In genomic region chr17:23660876-23661200, GRCm38 (mm10) we compare ENCODE assay signal across 11 mouse cellular contexts. TPM values are rescaled to one million over a fixed set of nuclear protein-coding genes. Genes with fewer than 3 reads are reported as not detected.
DNase-seq lines count a peak whose midpoint lies in the region; ATAC-seq and TF ChIP-seq lines count a peak whose summit lies in the region.
"Had no signal": no experiment of that assay in that cellular context is flagged by ENCODE, and none has a peak within 500 bp of the region (broad histone marks: within the 10 kb centered on the region; RNA-seq: fewer than 3 reads in every experiment).

No protein-coding gene starts in this region.

- H3K79me2 ChIP-seq in heart, adult 2 months (replicated peaks; ENCODE audit: control insufficient read depth, insufficient read depth, low read length), result no peaks in the 10 kb centered on the region

- 0 out of 2 replicates have a peak overlapping the region, but pooled peaks have one; percentile 33 for H3K9ac ChIP-seq in heart, embryonic 13.5 days
- H3K9ac ChIP-seq in heart, adult 2 months (ENCODE audit: low read depth, low read length), result no peak overlapping the region
- no peak overlapping the region for H3K9ac ChIP-seq in liver, embryonic 15.5 days

- H3K27me3 ChIP-seq in heart, embryonic 13.5 days (replicated peaks), result peaks cover 69% of the 10 kb centered on the region
- peaks cover 2% of the 10 kb centered on the region; the same call in 1 of the 2 replicates for H3K27me3 ChIP-seq in heart, adult 2 months (ENCODE audit: control insufficient read depth, insufficient read depth, low read length)
- H3K27me3 ChIP-seq in liver, embryonic 15.5 days, result peaks cover 62% of the 10 kb centered on the region

- TF ChIP-seq EP300 in heart, adult 2 months (IDR thresholded peaks at IDR 0.05; ENCODE audit: insufficient read depth, low read depth, low read length), result no peak

- no peak for ATAC-seq in heart, embryonic 13.5 days (ENCODE audit: extremely low read depth, insufficient number of reproducible peaks, low FRiP score, low TSS enrichment)
- ATAC-seq in liver, embryonic 15.5 days (ENCODE audit: insufficient read depth), result no peak

- peak overlapping the region; percentile 32 for H3K4me3 ChIP-seq in heart, embryonic 13.5 days
- no peak overlapping the region for H3K4me3 ChIP-seq in heart, adult 2 months
- H3K4me3 ChIP-seq in liver, embryonic 15.5 days (replicated peaks), result peak overlapping the region; percentile 29

- DNase-seq in heart, adult 2 months, result no peak
- peak; percentile 50 for DNase-seq in urinary bladder, postnatal 14 days (ENCODE audit: low spot score)
- no peak for DNase-seq in urinary bladder, postnatal 10 days (ENCODE audit: low spot score)
- DNase-seq in adrenal gland, postnatal 4 days (ENCODE audit: low spot score in 2 of 2), result no peak
- DNase-seq in spleen, postnatal 4 days (ENCODE audit: low spot score in 2 of 2), result no peak
- DNase-seq in layer of hippocampus, postnatal 36 days, result no peak
- DNase-seq: embryo, embryonic 11 days had no signal

- TF ChIP-seq CTCF in heart, adult 2 months (IDR thresholded peaks at IDR 0.05), result no peak

- H3K36me3 ChIP-seq in heart, embryonic 13.5 days, result no peaks in the 10 kb centered on the region
- H3K36me3 ChIP-seq in heart, adult 2 months (ENCODE audit: control insufficient read depth, insufficient read depth, low read length), result no peaks in the 10 kb centered on the region
- no peaks in the 10 kb centered on the region for H3K36me3 ChIP-seq in liver, embryonic 15.5 days (replicated peaks)

- peaks cover 14% of the 10 kb centered on the region for H3K4me1 ChIP-seq in heart, embryonic 13.5 days
- no peaks in the 10 kb centered on the region for H3K4me1 ChIP-seq in heart, adult 2 months (ENCODE audit: control insufficient read depth, insufficient read depth, low read length)
- peaks cover 8% of the 10 kb centered on the region; the same call in 1 of the 2 replicates for H3K4me1 ChIP-seq in liver, embryonic 15.5 days (replicated peaks)

- WGBS in heart, embryonic 13.5 days, result 6% methylated on average over 14 of the region's 14 CpGs
- WGBS in heart, adult 2 months, result 4% methylated on average over 14 of the region's 14 CpGs
- 2% methylated on average over 14 of the region's 14 CpGs for WGBS in liver, embryonic 15.5 days (ENCODE audit: insufficient replicate concordance)

- peak overlapping the region; percentile 54 for H3K4me2 ChIP-seq in heart, embryonic 13.5 days
- H3K4me2 ChIP-seq in liver, embryonic 15.5 days, result peak overlapping the region; percentile 41

- H3K9me3 ChIP-seq in heart, embryonic 13.5 days, result no peaks in the 10 kb centered on the region
- no peaks in the 10 kb centered on the region for H3K9me3 ChIP-seq in liver, embryonic 15.5 days (replicated peaks)

- no peak for TF ChIP-seq POLR2A in heart, adult 2 months (IDR thresholded peaks at IDR 0.05; ENCODE audit: insufficient read depth, low read depth, low read length)

- H3K27ac ChIP-seq in heart, embryonic 13.5 days (replicated peaks), result no peak overlapping the region
- H3K27ac ChIP-seq in heart, adult 2 months, result no peak overlapping the region
- H3K27ac ChIP-seq in liver, embryonic 15.5 days (replicated peaks), result no peak overlapping the region

- intact Hi-C loops in heart, adult 2 months (cut with DNase I), result loop anchor here (2.0 kb wide), 1 partner anchor 46 kb away; no protein-coding TSS in a partner anchor

RNA-seq across cellular contexts. Expression of gene Bicdl2, which starts 0.5 kb away (rescaled TPM):
- polyA plus RNA-seq in heart, embryonic 13.5 days (2015; fragmentation: Nextera tagmentation; extraction: Ambion mirVana), result 0.17 and 0.41 TPM in 2 replicates
- total RNA-seq in heart, adult 2 months (2021), result not detected
- not detected in 2 replicates for polyA plus RNA-seq in heart, adult 2 months (2012; rRNA removed)
- polyA plus RNA-seq in liver, embryonic 15.5 days (2015; fragmentation: Nextera tagmentation; extraction: Ambion mirVana), result 0.13 TPM in 1 of 2 replicates, not detected in the other
- total RNA-seq in adrenal gland, postnatal 4 days (2021), result under 1 TPM in 1 of 2 experiments, not detected in 1; 0.31 TPM
- total RNA-seq in layer of hippocampus, postnatal 36 days (2021), result not detected
- total RNA-seq: adrenal gland, postnatal 10 days; gastrocnemius, postnatal 4 days had no signal

RNA-seq across cellular contexts. Expression of gene Hcfc1r1, which starts 12.6 kb away (rescaled TPM):
- 297 and 312 TPM in 2 replicates for polyA plus RNA-seq in heart, embryonic 13.5 days (2015; fragmentation: Nextera tagmentation; extraction: Ambion mirVana)
- 100 to 1,000 TPM; 172 to 215 TPM for total RNA-seq in heart, adult 2 months (2021)
- polyA plus RNA-seq in heart, adult 2 months (2012; rRNA removed), result 494 and 575 TPM in 2 replicates
- 20.2 and 23.5 TPM in 2 replicates for polyA plus RNA-seq in liver, embryonic 15.5 days (2015; fragmentation: Nextera tagmentation; extraction: Ambion mirVana)
- total RNA-seq in adrenal gland, postnatal 4 days (2021), result 100 to 1,000 TPM; 132 to 134 TPM
- 100 to 1,000 TPM; 122 to 124 TPM for total RNA-seq in layer of hippocampus, postnatal 36 days (2021)

RNA-seq across cellular contexts. Expression of gene Thoc6, which starts 12.8 kb away (rescaled TPM):
- polyA plus RNA-seq in heart, embryonic 13.5 days (2015; fragmentation: Nextera tagmentation; extraction: Ambion mirVana), result 32.4 and 37.3 TPM in 2 replicates
- 1 to 10 TPM; 9.6 to 9.7 TPM for total RNA-seq in heart, adult 2 months (2021)
- polyA plus RNA-seq in heart, adult 2 months (2012; rRNA removed), result 14.4 and 15.3 TPM in 2 replicates
- 19.7 and 22.4 TPM in 2 replicates for polyA plus RNA-seq in liver, embryonic 15.5 days (2015; fragmentation: Nextera tagmentation; extraction: Ambion mirVana)
- 10 to 100 TPM; 26.7 to 27.5 TPM for total RNA-seq in adrenal gland, postnatal 4 days (2021)
- 1 to 10 TPM; 7.2 to 9.7 TPM for total RNA-seq in layer of hippocampus, postnatal 36 days (2021)

RNA-seq across cellular contexts. Expression of gene Mmp25, which starts 15.8 kb away (rescaled TPM):
- polyA plus RNA-seq in heart, embryonic 13.5 days (2015; fragmentation: Nextera tagmentation; extraction: Ambion mirVana), result 0.32 and 0.62 TPM in 2 replicates
- total RNA-seq in heart, adult 2 months (2021), result under 1 TPM; 0.09 to 0.10 TPM
- 0.18 and 0.21 TPM in 2 replicates for polyA plus RNA-seq in heart, adult 2 months (2012; rRNA removed)
- polyA plus RNA-seq in liver, embryonic 15.5 days (2015; fragmentation: Nextera tagmentation; extraction: Ambion mirVana), result 0.40 and 0.64 TPM in 2 replicates
- under 1 TPM; 0.56 to 0.90 TPM for total RNA-seq in adrenal gland, postnatal 4 days (2021)
- total RNA-seq in layer of hippocampus, postnatal 36 days (2021), result under 1 TPM; 0.10 to 0.30 TPM

RNA-seq across cellular contexts. Expression of gene Tnfrsf12a, which starts 16.4 kb away (rescaled TPM):
- 118 and 140 TPM in 2 replicates for polyA plus RNA-seq in heart, embryonic 13.5 days (2015; fragmentation: Nextera tagmentation; extraction: Ambion mirVana)
- total RNA-seq in heart, adult 2 months (2021), result 10 to 100 TPM; 80.1 to 82.5 TPM
- polyA plus RNA-seq in heart, adult 2 months (2012; rRNA removed), result 28.1 and 37.9 TPM in 2 replicates
- 5.8 and 6.4 TPM in 2 replicates for polyA plus RNA-seq in liver, embryonic 15.5 days (2015; fragmentation: Nextera tagmentation; extraction: Ambion mirVana)
- 10 to 100 TPM; 53.2 to 53.8 TPM for total RNA-seq in adrenal gland, postnatal 4 days (2021)
- 1 to 10 TPM; 4.8 to 6.3 TPM for total RNA-seq in layer of hippocampus, postnatal 36 days (2021)
